Mouse (Mus musculus) kidney, embryonic 14.5 days (tissue): Measurements from ENCODE around the gene Aldh3a1. TPM values are rescaled to one million over a fixed set of nuclear protein-coding genes. Genes with fewer than 3 reads are reported as not detected.

Experiments
- ATAC-seq: fragments of 200-750 bp; cut with Nextera tagmentation; 2 replicates; pipeline ENCODE4 v1.8.0; 2017; ENCODE audit warnings: moderate number of reproducible peaks, mild to moderate bottlenecking, moderate TSS enrichment, moderate library complexity; ENCODE audit not compliant: low FRiP score, low TSS enrichment
- H3K27ac ChIP-seq: fragments of 300-500 bp; sonication (generic); 2 replicates; pipeline ENCODE4 v1.5.1; 2014; ENCODE audit warnings: low read depth, mild to moderate bottlenecking, low read length, moderate library complexity, mixed read lengths
- H3K27me3 ChIP-seq: fragments of 300-500 bp; sonication (generic); 2 replicates; pipeline ENCODE4 v1.6.1; 2014; ENCODE audit warnings: mild to moderate bottlenecking, low read length; ENCODE audit not compliant: control insufficient read depth, insufficient read depth
- H3K36me3 ChIP-seq: fragments of 300-500 bp; sonication (generic); 2 replicates; pipeline ENCODE4 v1.6.1; 2014; ENCODE audit warnings: low read length, mixed read lengths; ENCODE audit not compliant: control insufficient read depth, insufficient read depth
- H3K4me1 ChIP-seq: fragments of 300-500 bp; sonication (generic); 2 replicates; pipeline ENCODE4 v1.6.1; 2014; ENCODE audit warnings: low read length, mixed read lengths; ENCODE audit not compliant: control insufficient read depth, insufficient read depth
- H3K4me2 ChIP-seq: fragments of 300-500 bp; sonication (generic); replicated peaks from 2 replicates; pipeline ENCODE4 v1.6.1; 2014; ENCODE audit warnings: low read depth, mild to moderate bottlenecking, low read length
- H3K4me3 ChIP-seq: fragments of 300-500 bp; sonication (generic); 2 replicates; pipeline ENCODE4 v1.5.1; 2014; ENCODE audit warnings: mild to moderate bottlenecking, low read length
- H3K9ac ChIP-seq: fragments of 300-500 bp; sonication (generic); 2 replicates; pipeline ENCODE4 v1.6.1; 2014; ENCODE audit warnings: low read depth, mild to moderate bottlenecking, low read length, moderate library complexity
- H3K9me3 ChIP-seq: fragments of 300-500 bp; sonication (generic); 2 replicates; pipeline ENCODE4 v1.6.1; 2016; ENCODE audit warnings: low read length; ENCODE audit not compliant: control insufficient read depth
- WGBS: fragments of 180-500 bp; shearing (Covaris S2); extraction: QIAGEN DNeasy Blood & Tissue Kit; methylation state at CpG from one replicate; pipeline ENCODE4 v1.1.7; 2014; 5-methylcytosine and 5-hydroxymethylcytosine counted together
- polyA plus RNA-seq: library from polyadenylated mRNA; unstranded; fragments of >200 nt; fragmentation: Nextera tagmentation; extraction: Ambion mirVana; gene quantifications from 2 replicates; pipeline ENCODE4 v1.2.1, GENCODE M21; 2014

Aldh3a1 gene
- polyA plus RNA-seq, 1 experiment from 2014 or later = not detected

GRCm38 (mm10) chr11:61224234-61224744 lies 17.0 kb downstream of the Aldh3a1 start:
- Histone ChIP-seq H3K27me3 (no peaks in the 10 kb centered on the region; the same call in 1 of the 2 replicates), H3K4me1 (no peaks in the 10 kb centered on the region), H3K9me3 (no peaks in the 10 kb centered on the region), H3K27ac (no peak overlapping the region), H3K36me3 (no peaks in the 10 kb centered on the region), H3K4me3 (no peak overlapping the region), H3K4me2 (no peak overlapping the region), H3K9ac (no peak overlapping the region)
- ATAC-seq = no peak
- WGBS = 76% methylated on average over 6 of the region's 6 CpGs

GRCm38 (mm10) chr11:61224907-61225306 lies 17.6 kb downstream of the Aldh3a1 start:
- H3K27me3 ChIP-seq = no peaks in the 10 kb centered on the region; the same call in 1 of the 2 replicates
- no peaks in the 10 kb centered on the region for H3K9me3 ChIP-seq
- 91% methylated on average over 10 of the region's 10 CpGs for WGBS
- H3K4me1 ChIP-seq = no peaks in the 10 kb centered on the region
- no peak overlapping the region for H3K4me2 ChIP-seq
- no peak overlapping the region for H3K9ac ChIP-seq
- no peak overlapping the region for H3K4me3 ChIP-seq
- H3K36me3 ChIP-seq = no peaks in the 10 kb centered on the region
- ATAC-seq = no peak
- no peak overlapping the region for H3K27ac ChIP-seq

GRCm38 (mm10) chr11:61225511-61225910 lies 18.2 kb downstream of the Aldh3a1 start:
- Histone ChIP-seq H3K4me2 (no peak overlapping the region), H3K27me3 (no peaks in the 10 kb centered on the region; the same call in 1 of the 2 replicates), H3K9ac (no peak overlapping the region), H3K4me1 (no peaks in the 10 kb centered on the region), H3K9me3 (no peaks in the 10 kb centered on the region), H3K36me3 (no peaks in the 10 kb centered on the region), H3K27ac (no peak overlapping the region), H3K4me3 (no peak overlapping the region)
- 76% methylated on average over 4 of the region's 4 CpGs for WGBS
- ATAC-seq = no peak

GRCm38 (mm10) chr11:61225941-61226412 lies 18.6 kb downstream of the Aldh3a1 start:
- Histone ChIP-seq H3K27me3 (no peaks in the 10 kb centered on the region; the same call in 1 of the 2 replicates), H3K4me2 (no peak overlapping the region), H3K4me3 (no peak overlapping the region), H3K4me1 (no peaks in the 10 kb centered on the region), H3K36me3 (no peaks in the 10 kb centered on the region), H3K9me3 (no peaks in the 10 kb centered on the region), H3K27ac (no peak overlapping the region), H3K9ac (no peak overlapping the region)
- 91% methylated on average over 6 of the region's 6 CpGs for WGBS
- ATAC-seq = no peak

GRCm38 (mm10) chr11:61227816-61228215 lies 20.5 kb downstream of the Aldh3a1 start:
- Histone ChIP-seq H3K27me3 (no peaks in the 10 kb centered on the region), H3K4me1 (peaks cover 6% of the 10 kb centered on the region), H3K9ac (no peak overlapping the region), H3K9me3 (no peaks in the 10 kb centered on the region), H3K4me2 (no peak overlapping the region), H3K4me3 (no peak overlapping the region), H3K27ac (no peak overlapping the region), H3K36me3 (no peaks in the 10 kb centered on the region)
- no peak for ATAC-seq
- 85% methylated on average over 8 of the region's 8 CpGs for WGBS

GRCm38 (mm10) chr11:61228406-61228805 lies 21.1 kb downstream of the Aldh3a1 start:
- no peaks in the 10 kb centered on the region for H3K36me3 ChIP-seq
- H3K4me1 ChIP-seq = peaks cover 6% of the 10 kb centered on the region
- no peak overlapping the region for H3K9ac ChIP-seq
- 74% methylated on average over 3 of the region's 3 CpGs for WGBS
- no peak overlapping the region for H3K27ac ChIP-seq
- H3K9me3 ChIP-seq = no peaks in the 10 kb centered on the region
- H3K27me3 ChIP-seq = no peaks in the 10 kb centered on the region
- no peak for ATAC-seq
- H3K4me2 ChIP-seq = no peak overlapping the region
- no peak overlapping the region for H3K4me3 ChIP-seq

- no peak overlapping the region for H3K4me3 ChIP-seq
- H3K27ac ChIP-seq = no peak overlapping the region
- H3K27me3 ChIP-seq = no peaks in the 10 kb centered on the region
- H3K9me3 ChIP-seq = no peaks in the 10 kb centered on the region
- ATAC-seq = peak; percentile 78
- no peaks in the 10 kb centered on the region for H3K36me3 ChIP-seq
- 13% methylated on average over 9 of the region's 9 CpGs for WGBS
- peak overlapping the region; percentile 25; the same call in 1 of the 2 replicates for H3K4me2 ChIP-seq
- peaks cover 9% of the 10 kb centered on the region for H3K4me1 ChIP-seq
- H3K9ac ChIP-seq = no peak overlapping the region
Measured at GRCm38 (mm10) chr11:61231329-61231728, 24.0 kb downstream of the Aldh3a1 start.

- Histone ChIP-seq H3K27me3 (no peaks in the 10 kb centered on the region), H3K36me3 (no peaks in the 10 kb centered on the region)
- 44% methylated on average over 5 of the region's 5 CpGs for WGBS
Measured at GRCm38 (mm10) chr11:61234174-61234573, 26.8 kb downstream of the Aldh3a1 start.

GRCm38 (mm10) chr11:61236015-61236414 lies 28.7 kb downstream of the Aldh3a1 start:
- ATAC-seq = no peak

More at GRCm38 (mm10) chr11:61234174-61234573, 26.8 kb downstream of the Aldh3a1 start:
- ATAC-seq = no peak
- Histone ChIP-seq H3K27ac (no peak overlapping the region), H3K9ac (no peak overlapping the region), H3K4me2 (no peak overlapping the region), H3K9me3 (no peaks in the 10 kb centered on the region), H3K4me1 (peaks cover 9% of the 10 kb centered on the region), H3K4me3 (no peak overlapping the region)

More at GRCm38 (mm10) chr11:61236015-61236414, 28.7 kb downstream of the Aldh3a1 start:
- Histone ChIP-seq H3K9ac (no peak overlapping the region), H3K4me3 (no peak overlapping the region), H3K27me3 (no peaks in the 10 kb centered on the region), H3K4me1 (peaks cover 9% of the 10 kb centered on the region), H3K27ac (no peak overlapping the region), H3K9me3 (no peaks in the 10 kb centered on the region), H3K36me3 (no peaks in the 10 kb centered on the region), H3K4me2 (no peak overlapping the region)
- 78% methylated on average over 3 of the region's 3 CpGs for WGBS
